18 mouse cellular contexts compared by ENCODE assay signal in genomic region chr5:123114109-123114508, GRCm38 (mm10). TPM values are rescaled to one million over a fixed set of nuclear protein-coding genes. Genes with fewer than 3 reads are reported as not detected.
DNase-seq lines count a peak whose midpoint lies in the region; ATAC-seq and TF ChIP-seq lines count a peak whose summit lies in the region.
"Had no signal": no experiment of that assay in that cellular context is flagged by ENCODE, and none has a peak within 500 bp of the region (broad histone marks: within the 10 kb centered on the region; RNA-seq: fewer than 3 reads in every experiment).

No protein-coding gene starts in this region.

- H3K9me3 ChIP-seq in forebrain, embryonic 11.5 days (ENCODE audit: control insufficient read depth, low read length), result no peaks in the 10 kb centered on the region
- no peaks in the 10 kb centered on the region for H3K9me3 ChIP-seq in forebrain, postnatal 0 days (ENCODE audit: low read length)
- H3K9me3 ChIP-seq in hindbrain, embryonic 12.5 days (replicated peaks), result no peaks in the 10 kb centered on the region
- H3K9me3 ChIP-seq in hindbrain, embryonic 14.5 days (ENCODE audit: control insufficient read depth, low read length), result no peaks in the 10 kb centered on the region
- no peaks in the 10 kb centered on the region for H3K9me3 ChIP-seq in lung, embryonic 14.5 days (ENCODE audit: low read depth, low read length)
- H3K9me3 ChIP-seq: embryonic facial prominence, embryonic 15.5 days; forebrain, embryonic 10.5 days; forebrain, embryonic 15.5 days; heart, embryonic 12.5 days; intestine, embryonic 15.5 days had no signal

- H3K27me3 ChIP-seq in forebrain, embryonic 11.5 days (ENCODE audit: control insufficient read depth, insufficient read depth, low read length), result no peaks in the 10 kb centered on the region
- H3K27me3 ChIP-seq in forebrain, postnatal 0 days (ENCODE audit: insufficient read depth, low read length), result no peaks in the 10 kb centered on the region
- no peaks in the 10 kb centered on the region for H3K27me3 ChIP-seq in hindbrain, embryonic 12.5 days
- no peaks in the 10 kb centered on the region for H3K27me3 ChIP-seq in hindbrain, embryonic 14.5 days (ENCODE audit: control insufficient read depth, insufficient read depth, low read length)
- no peaks in the 10 kb centered on the region for H3K27me3 ChIP-seq in lung, embryonic 14.5 days (ENCODE audit: insufficient read depth, low read length)
- H3K27me3 ChIP-seq: embryonic facial prominence, embryonic 15.5 days; forebrain, embryonic 15.5 days; heart, embryonic 12.5 days; intestine, embryonic 15.5 days had no signal

- 0 out of 2 replicates have a peak overlapping the region, but pooled peaks have one; percentile 5 for H3K9ac ChIP-seq in forebrain, embryonic 11.5 days (ENCODE audit: low read length)
- no peak overlapping the region for H3K9ac ChIP-seq in forebrain, postnatal 0 days
- H3K9ac ChIP-seq in hindbrain, embryonic 12.5 days, result peak overlapping the region; percentile 35; the same call in 1 of the 2 replicates
- no peak overlapping the region for H3K9ac ChIP-seq in hindbrain, embryonic 14.5 days
- H3K9ac ChIP-seq in lung, embryonic 14.5 days, result no peak overlapping the region
- H3K9ac ChIP-seq: embryonic facial prominence, embryonic 15.5 days; forebrain, embryonic 15.5 days; heart, embryonic 12.5 days; intestine, embryonic 15.5 days had no signal

- intact Hi-C loops in left cerebral cortex, postnatal 25 days (cut with DNase I), result loop anchor here (2.0 kb wide), 1 partner anchor 49 kb away; no protein-coding TSS in a partner anchor

- no peak overlapping the region for H3K27ac ChIP-seq in forebrain, embryonic 11.5 days (ENCODE audit: low read depth, low read length)
- H3K27ac ChIP-seq in forebrain, postnatal 0 days (ENCODE audit: low read depth, low read length), result no peak overlapping the region
- H3K27ac ChIP-seq in hindbrain, embryonic 12.5 days, result no peak overlapping the region
- H3K27ac ChIP-seq in hindbrain, embryonic 14.5 days, result no peak overlapping the region
- H3K27ac ChIP-seq in lung, embryonic 14.5 days (ENCODE audit: low read depth), result no peak overlapping the region
- H3K27ac ChIP-seq: embryonic facial prominence, embryonic 15.5 days; forebrain, embryonic 10.5 days; forebrain, embryonic 15.5 days; heart, adult 2 months; intestine, embryonic 15.5 days had no signal

- H3K4me3 ChIP-seq in forebrain, embryonic 11.5 days (ENCODE audit: low read depth, low read length), result no peak overlapping the region
- H3K4me3 ChIP-seq in forebrain, postnatal 0 days (ENCODE audit: low read depth, low read length), result no peak overlapping the region
- H3K4me3 ChIP-seq in hindbrain, embryonic 12.5 days, result no peak overlapping the region
- no peak overlapping the region for H3K4me3 ChIP-seq in hindbrain, embryonic 14.5 days (replicated peaks; ENCODE audit: low read length)
- H3K4me3 ChIP-seq in lung, embryonic 14.5 days (ENCODE audit: low read depth, low read length), result no peak overlapping the region
- H3K4me3 ChIP-seq: embryonic facial prominence, embryonic 15.5 days; erythroblast, embryonic 14.5 days; forebrain, embryonic 10.5 days; forebrain, embryonic 15.5 days; heart, adult 2 months; heart, embryonic 12.5 days; intestine, embryonic 15.5 days had no signal

- no peak overlapping the region for H3K4me2 ChIP-seq in forebrain, embryonic 11.5 days (ENCODE audit: low read depth, low read length, severe bottlenecking)
- H3K4me2 ChIP-seq in forebrain, postnatal 0 days (ENCODE audit: low read depth), result no peak overlapping the region
- no peak overlapping the region for H3K4me2 ChIP-seq in hindbrain, embryonic 12.5 days (replicated peaks)
- no peak overlapping the region for H3K4me2 ChIP-seq in hindbrain, embryonic 14.5 days (replicated peaks)
- no peak overlapping the region for H3K4me2 ChIP-seq in lung, embryonic 14.5 days
- H3K4me2 ChIP-seq: embryonic facial prominence, embryonic 15.5 days; forebrain, embryonic 15.5 days; heart, embryonic 12.5 days; intestine, embryonic 15.5 days had no signal

- DNase-seq in forebrain, embryonic 11.5 days (ENCODE audit: low spot score), result no peak
- no peak for DNase-seq in forebrain, postnatal 0 days
- no peak for DNase-seq in hindbrain, embryonic 14.5 days (ENCODE audit: low spot score)
- DNase-seq in lung, embryonic 14.5 days, result peak; percentile 26
- DNase-seq in lung, postnatal 36 days, result no peak
- peak; percentile 62 for DNase-seq in adipocyte (ENCODE audit: low spot score)
- DNase-seq in left cerebral cortex, postnatal 25 days (ENCODE audit: low spot score in 2 of 2), result no peak
- DNase-seq: cerebellum, adult 11 months; cerebellum, adult 8-10 months; gastrocnemius, postnatal 10 days; heart, adult 2 months had no signal

- H3K4me1 ChIP-seq in forebrain, embryonic 11.5 days (replicated peaks; ENCODE audit: control insufficient read depth, insufficient read depth, low read length), result peaks cover 7% of the 10 kb centered on the region
- H3K4me1 ChIP-seq in forebrain, postnatal 0 days (ENCODE audit: insufficient read depth), result no peaks in the 10 kb centered on the region
- H3K4me1 ChIP-seq in hindbrain, embryonic 12.5 days, result peaks cover 25% of the 10 kb centered on the region
- peaks cover 20% of the 10 kb centered on the region for H3K4me1 ChIP-seq in hindbrain, embryonic 14.5 days (replicated peaks; ENCODE audit: control insufficient read depth, insufficient read depth, low read length)
- 0 out of 2 replicates have a peak, but pooled peaks cover 3% of the 10 kb centered on the region for H3K4me1 ChIP-seq in lung, embryonic 14.5 days (ENCODE audit: insufficient read depth)

- TF ChIP-seq CTCF in forebrain, postnatal 0 days (IDR thresholded peaks at IDR 0.05; ENCODE audit: low read depth), result no peak
- no peak for TF ChIP-seq CTCF in lung, embryonic 14.5 days (IDR thresholded peaks at IDR 0.05; ENCODE audit: low read depth)

- WGBS in forebrain, embryonic 11.5 days, result 73% methylated on average over 11 of the region's 11 CpGs
- WGBS in forebrain, postnatal 0 days, result 67% methylated on average over 11 of the region's 11 CpGs
- 41% methylated on average over 11 of the region's 11 CpGs for WGBS in hindbrain, embryonic 12.5 days
- WGBS in hindbrain, embryonic 14.5 days, result 44% methylated on average over 11 of the region's 11 CpGs
- WGBS in lung, embryonic 14.5 days, result 40% methylated on average over 11 of the region's 11 CpGs

- no peaks in the 10 kb centered on the region for H3K36me3 ChIP-seq in forebrain, embryonic 11.5 days (ENCODE audit: control insufficient read depth, insufficient read depth, low read length)
- H3K36me3 ChIP-seq in forebrain, postnatal 0 days (ENCODE audit: insufficient read depth), result peaks cover 9% of the 10 kb centered on the region
- H3K36me3 ChIP-seq in hindbrain, embryonic 12.5 days, result no peaks in the 10 kb centered on the region
- H3K36me3 ChIP-seq in hindbrain, embryonic 14.5 days (replicated peaks; ENCODE audit: control insufficient read depth, insufficient read depth), result no peaks in the 10 kb centered on the region
- no peaks in the 10 kb centered on the region; the same call in 1 of the 2 replicates for H3K36me3 ChIP-seq in lung, embryonic 14.5 days (ENCODE audit: insufficient read depth)
- H3K36me3 ChIP-seq: embryonic facial prominence, embryonic 15.5 days; forebrain, embryonic 10.5 days; forebrain, embryonic 15.5 days; intestine, embryonic 15.5 days had no signal

- no peak for ATAC-seq in forebrain, embryonic 11.5 days (replicated peaks; ENCODE audit: low FRiP score)
- no peak for ATAC-seq in forebrain, postnatal 0 days
- ATAC-seq in hindbrain, embryonic 12.5 days (ENCODE audit: low FRiP score), result no peak
- no peak for ATAC-seq in hindbrain, embryonic 14.5 days (ENCODE audit: low FRiP score)
- ATAC-seq in lung, embryonic 14.5 days (ENCODE audit: insufficient read depth), result no peak
- ATAC-seq: intestine, embryonic 15.5 days had no signal

RNA-seq across cellular contexts. Expression of gene Rhof, which starts 18.4 kb away (rescaled TPM):
- 1.2 and 1.9 TPM in 2 replicates for polyA plus RNA-seq in forebrain, embryonic 11.5 days (2014; fragmentation: Nextera tagmentation; extraction: Ambion mirVana)
- 25.3 and 27.0 TPM in 2 replicates for total RNA-seq in forebrain, postnatal 0 days (2014; rRNA removed)
- polyA plus RNA-seq in forebrain, postnatal 0 days (2015; fragmentation: Nextera tagmentation; extraction: Ambion mirVana), result 36.9 and 38.7 TPM in 2 replicates
- 2.6 and 2.8 TPM in 2 replicates for polyA plus RNA-seq in hindbrain, embryonic 12.5 days (2016; fragmentation: Nextera tagmentation; extraction: Ambion mirVana)
- polyA plus RNA-seq in hindbrain, embryonic 14.5 days (2014; fragmentation: Nextera tagmentation; extraction: Ambion mirVana), result 13.0 and 17.5 TPM in 2 replicates
- polyA plus RNA-seq in lung, embryonic 14.5 days (2014; fragmentation: Nextera tagmentation; extraction: Ambion mirVana), result 2.4 and 2.5 TPM in 2 replicates
- total RNA-seq in left cerebral cortex, postnatal 25 days (2021), result 10 to 100 TPM; 48.6 to 55.2 TPM

RNA-seq across cellular contexts. Expression of gene Setd1b, which starts 27.9 kb away (rescaled TPM):
- polyA plus RNA-seq in forebrain, embryonic 11.5 days (2014; fragmentation: Nextera tagmentation; extraction: Ambion mirVana), result 13.9 and 15.0 TPM in 2 replicates
- 3.9 and 5.6 TPM in 2 replicates for total RNA-seq in forebrain, postnatal 0 days (2014; rRNA removed)
- 5.1 and 7.6 TPM in 2 replicates for polyA plus RNA-seq in forebrain, postnatal 0 days (2015; fragmentation: Nextera tagmentation; extraction: Ambion mirVana)
- 13.8 and 14.3 TPM in 2 replicates for polyA plus RNA-seq in hindbrain, embryonic 12.5 days (2016; fragmentation: Nextera tagmentation; extraction: Ambion mirVana)
- 12.6 and 12.7 TPM in 2 replicates for polyA plus RNA-seq in hindbrain, embryonic 14.5 days (2014; fragmentation: Nextera tagmentation; extraction: Ambion mirVana)
- polyA plus RNA-seq in lung, embryonic 14.5 days (2014; fragmentation: Nextera tagmentation; extraction: Ambion mirVana), result 11.5 and 12.1 TPM in 2 replicates
- total RNA-seq in left cerebral cortex, postnatal 25 days (2021), result 10 to 100 TPM; 27.0 to 32.1 TPM

RNA-seq across cellular contexts. Expression of gene Tmem120b, which starts 45.9 kb away (rescaled TPM):
- 7.3 and 9.3 TPM in 2 replicates for polyA plus RNA-seq in forebrain, embryonic 11.5 days (2014; fragmentation: Nextera tagmentation; extraction: Ambion mirVana)
- 18.0 and 18.1 TPM in 2 replicates for total RNA-seq in forebrain, postnatal 0 days (2014; rRNA removed)
- polyA plus RNA-seq in forebrain, postnatal 0 days (2015; fragmentation: Nextera tagmentation; extraction: Ambion mirVana), result 21.2 and 22.2 TPM in 2 replicates
- polyA plus RNA-seq in hindbrain, embryonic 12.5 days (2016; fragmentation: Nextera tagmentation; extraction: Ambion mirVana), result 14.3 and 17.8 TPM in 2 replicates
- polyA plus RNA-seq in hindbrain, embryonic 14.5 days (2014; fragmentation: Nextera tagmentation; extraction: Ambion mirVana), result 13.0 and 14.0 TPM in 2 replicates
- polyA plus RNA-seq in lung, embryonic 14.5 days (2014; fragmentation: Nextera tagmentation; extraction: Ambion mirVana), result 8.2 and 10.0 TPM in 2 replicates
- 10 to 100 TPM; 14.3 to 17.1 TPM for total RNA-seq in left cerebral cortex, postnatal 25 days (2021)

RNA-seq across cellular contexts. Expression of gene Psmd9, which starts 55.1 kb away (rescaled TPM):
- polyA plus RNA-seq in forebrain, embryonic 11.5 days (2014; fragmentation: Nextera tagmentation; extraction: Ambion mirVana), result 68.5 and 77.8 TPM in 2 replicates
- 37.4 and 39.5 TPM in 2 replicates for total RNA-seq in forebrain, postnatal 0 days (2014; rRNA removed)
- 72.3 and 79.4 TPM in 2 replicates for polyA plus RNA-seq in forebrain, postnatal 0 days (2015; fragmentation: Nextera tagmentation; extraction: Ambion mirVana)
- polyA plus RNA-seq in hindbrain, embryonic 12.5 days (2016; fragmentation: Nextera tagmentation; extraction: Ambion mirVana), result 70.2 and 74.6 TPM in 2 replicates
- polyA plus RNA-seq in hindbrain, embryonic 14.5 days (2014; fragmentation: Nextera tagmentation; extraction: Ambion mirVana), result 59.1 and 66.8 TPM in 2 replicates
- 70.9 and 81.7 TPM in 2 replicates for polyA plus RNA-seq in lung, embryonic 14.5 days (2014; fragmentation: Nextera tagmentation; extraction: Ambion mirVana)
- 10 to 100 TPM; 26.2 to 27.7 TPM for total RNA-seq in left cerebral cortex, postnatal 25 days (2021)

Comparison
In these comparisons a context has a peak if more than half of its experiments do, and no peak if none do; other contexts are left out.
1. DNase-seq: peak in lung, embryonic 14.5 days (single experiment) and adipocyte (single experiment); none in forebrain, embryonic 11.5 days (single experiment), forebrain, postnatal 0 days (single experiment), hindbrain, embryonic 14.5 days (single experiment), lung, postnatal 36 days (single experiment) and left cerebral cortex, postnatal 25 days (0 of 2).
2. H3K9ac ChIP-seq: peak in forebrain, embryonic 11.5 days (single experiment) and hindbrain, embryonic 12.5 days (single experiment); none in forebrain, postnatal 0 days (single experiment), hindbrain, embryonic 14.5 days (single experiment) and lung, embryonic 14.5 days (single experiment).